Mouse (Mus musculus) ES-E14 (cell line): ENCODE measurements at regions not wholly inside any gene's neighbourhood (a gene's known extent, or its start where the extent isn't known, plus 50 kb on each side); places are given as distances from the start of the nearest gene placed in this dataset.

Experiments used
- DNase-seq: peaks from one replicate; pipeline ENCODE4 v3.0.0-alpha.2; 2013; ENCODE audit warnings: low read depth, low spot score
- H3K27ac ChIP-seq: 2 replicates; pipeline ENCODE4 v1.5.1; 2012; ENCODE audit warnings: low read depth, mild to moderate bottlenecking, low read length, moderate library complexity, mixed read lengths; ENCODE audit not compliant: poor library complexity, insufficient read depth, severe bottlenecking
- H3K36me3 ChIP-seq: 2 replicates; pipeline ENCODE4 v1.6.1; 2012; ENCODE audit warnings: mild to moderate bottlenecking, low read length, moderate library complexity, mixed read lengths; ENCODE audit not compliant: control insufficient read depth, poor library complexity, insufficient read depth, severe bottlenecking
- H3K4me1 ChIP-seq, 2 experiments: fragments of 150-350 bp in 1 of 2; sonication (generic) in 1 of 2; 2 replicates each; pipeline ENCODE4 v1.6.1; 2012; ENCODE audit warnings: low read length in 2 of 2, mild to moderate bottlenecking in 1 of 2, mixed read lengths in 1 of 2; ENCODE audit not compliant: control insufficient read depth in 2 of 2, insufficient read depth in 2 of 2, poor library complexity in 1 of 2
- H3K4me3 ChIP-seq, 2 experiments: fragments of 150-350 bp in 1 of 2; sonication (generic) in 1 of 2; 2 replicates each; pipeline ENCODE4 v1.5.1; 2012; ENCODE audit warnings: low read length in 2 of 2, low read depth in 1 of 2, mild to moderate bottlenecking in 1 of 2, mixed read lengths in 1 of 2; ENCODE audit not compliant: insufficient read depth in 1 of 2, poor library complexity in 1 of 2, severe bottlenecking in 1 of 2
- H3K9ac ChIP-seq: 2 replicates; pipeline ENCODE4 v1.6.1; 2012; ENCODE audit warnings: low read depth, mild to moderate bottlenecking, low read length, mixed read lengths; ENCODE audit not compliant: poor library complexity, insufficient read depth, severe bottlenecking
- H3K9me3 ChIP-seq: fragments of 150-350 bp; sonication (generic); 2 replicates; pipeline ENCODE4 v1.6.1; 2012; ENCODE audit warnings: low read depth, mild to moderate bottlenecking, low read length; ENCODE audit not compliant: control insufficient read depth, insufficient read depth
- CHD2 ChIP-seq: IDR thresholded peaks from 2 replicates; pipeline ENCODE4 v1.6.1; 2014; ENCODE audit warnings: mild to moderate bottlenecking, low read depth, low read length, inconsistent platforms
- HCFC1 ChIP-seq: IDR thresholded peaks from 2 replicates; pipeline ENCODE4 v1.6.1; 2012; ENCODE audit warnings: low read length, inconsistent platforms, borderline replicate concordance; ENCODE audit not compliant: insufficient read depth
- MAFK ChIP-seq: IDR thresholded peaks from 2 replicates; pipeline ENCODE4 v1.6.1; 2014; ENCODE audit warnings: mild to moderate bottlenecking, low read depth, low read length, inconsistent platforms; ENCODE audit not compliant: insufficient read depth
- ZC3H11A ChIP-seq: IDR thresholded peaks from 2 replicates; pipeline ENCODE4 v1.6.1; 2012; ENCODE audit warnings: low read depth, mild to moderate bottlenecking, inconsistent platforms, low read length, borderline replicate concordance
- ZNF384 ChIP-seq: IDR thresholded peaks from 2 replicates; pipeline ENCODE4 v1.6.1; 2012; ENCODE audit warnings: low read depth, low read length, inconsistent platforms
- in situ Hi-C, 2 experiments: fragments of 600-800 bp; cut with MboI; formaldehyde crosslinking; loops; one replicate each; pipeline ENCODE4 v1.15.1; 2025; ENCODE audit warnings: low sequenced_read_pairs in 2 of 2, inconsistent platforms in 1 of 2; ENCODE audit not compliant: unreplicated experiment in 2 of 2

- H3K9ac ChIP-seq = no peak overlapping the region
- DNase-seq = no peak
- H3K27ac ChIP-seq = no peak overlapping the region
- no peak for TF ChIP-seq CHD2
- TF ChIP-seq ZNF384 = no peak
- TF ChIP-seq HCFC1 = no peak
- no peak for TF ChIP-seq MAFK
- peak; percentile 19; the same call in 1 of the 2 replicates for TF ChIP-seq ZC3H11A
- in situ Hi-C loops = no loop called here
- no peaks in the 10 kb centered on the region for H3K9me3 ChIP-seq
- no peaks in the 10 kb centered on the region for H3K4me1 ChIP-seq
- no peaks in the 10 kb centered on the region for H3K36me3 ChIP-seq
- H3K4me3 ChIP-seq = no peak overlapping the region
Measured at GRCm38 (mm10) chr13:35316772-35317171, 289.9 kb upstream of the Eci2 start.

GRCm38 (mm10) chr13:35326682-35327242 is 299.9 kb upstream of the Eci2 start:
- Histone ChIP-seq H3K4me3 (no peak overlapping the region), H3K4me1 (peaks cover 0 to 5% of the 10 kb centered on the region in 2 experiments; a peak in 3 of 4 replicates), H3K27ac (no peak overlapping the region), H3K9ac (no peak overlapping the region), H3K36me3 (no peaks in the 10 kb centered on the region), H3K9me3 (no peaks in the 10 kb centered on the region)
- no peak for TF ChIP-seq ZNF384
- TF ChIP-seq HCFC1 = no peak
- TF ChIP-seq MAFK = no peak
- TF ChIP-seq CHD2 = no peak
- no peak for TF ChIP-seq ZC3H11A
- DNase-seq = no peak
- in situ Hi-C loops = no loop called here

- Histone ChIP-seq H3K9me3 (no peaks in the 10 kb centered on the region), H3K4me1 (peaks cover 0 to 5% of the 10 kb centered on the region in 2 experiments; a peak in 3 of 4 replicates), H3K4me3 (no peak overlapping the region), H3K27ac (no peak overlapping the region), H3K36me3 (no peaks in the 10 kb centered on the region), H3K9ac (no peak overlapping the region)
- DNase-seq = no peak
- no peak for TF ChIP-seq HCFC1
- TF ChIP-seq ZNF384 = no peak
- no peak for TF ChIP-seq ZC3H11A
- TF ChIP-seq MAFK = no peak
- TF ChIP-seq CHD2 = no peak
- in situ Hi-C loops = no loop called here
Measured at GRCm38 (mm10) chr13:35328320-35328719, 301.4 kb upstream of the Eci2 start.

GRCm38 (mm10) chr13:35330926-35331325 is 304.0 kb upstream of the Eci2 start:
- peaks cover 0 to 5% of the 10 kb centered on the region in 2 experiments; a peak in 3 of 4 replicates for H3K4me1 ChIP-seq
- in situ Hi-C loops = no loop called here
- TF ChIP-seq CHD2 = no peak
- no peak for TF ChIP-seq ZC3H11A
- TF ChIP-seq MAFK = peak; percentile 84
- H3K27ac ChIP-seq = no peak overlapping the region
- no peak overlapping the region for H3K4me3 ChIP-seq
- H3K9me3 ChIP-seq = no peaks in the 10 kb centered on the region
- H3K9ac ChIP-seq = no peak overlapping the region
- no peak for DNase-seq
- no peaks in the 10 kb centered on the region for H3K36me3 ChIP-seq

- no peak for DNase-seq
- in situ Hi-C loops = no loop called here
- no peaks in the 10 kb centered on the region for H3K36me3 ChIP-seq
- no peaks in the 10 kb centered on the region for H3K9me3 ChIP-seq
- H3K9ac ChIP-seq = no peak overlapping the region
- no peaks in the 10 kb centered on the region for H3K4me1 ChIP-seq
- no peak overlapping the region for H3K4me3 ChIP-seq
- TF ChIP-seq ZC3H11A (no peak), MAFK (no peak), ZNF384 (no peak), CHD2 (no peak), HCFC1 (no peak)
- no peak overlapping the region for H3K27ac ChIP-seq
Measured at GRCm38 (mm10) chr13:35345507-35346129, 314.0 kb upstream of the Cdyl start.
